Mouse (Mus musculus): ENCODE measurements around the gene Akr1b7. TPM values are rescaled to one million over a fixed set of nuclear protein-coding genes. Genes with fewer than 3 reads are reported as not detected.

Akr1b7 gene
- polyA plus RNA-seq (2012; rRNA removed) (1.7 and 2.4 TPM in 2 replicates), polyA plus RNA-seq (2014; fragmentation: Nextera tagmentation; extraction: Ambion mirVana) (5.1 and 5.4 TPM in 2 replicates)

GRCm38 (mm10) chr6:34412023-34412422 lies at the start of gene Akr1b7:
TSS of gene Akr1b7 (plus strand) at chr6:34412334.
- Histone ChIP-seq H3K9ac (replicated peaks) (no peak within 1 kb of the TSS), H3K27me3 (ENCODE audit: control insufficient read depth, insufficient read depth, low read length) (no peaks in the 10 kb centered on the region), H3K9me3 (ENCODE audit: control insufficient read depth, low read length) (no peaks in the 10 kb centered on the region), H3K4me1 (replicated peaks; ENCODE audit: control insufficient read depth in 2 of 2, insufficient read depth in 2 of 2, low read length in 1 of 2) (no peaks in the 10 kb centered on the region), H3K4me2 (ENCODE audit: low read depth) (no peak within 1 kb of the TSS), H3K36me3 (replicated peaks; ENCODE audit: control insufficient read depth, insufficient read depth, low read depth) (no peaks in the 10 kb centered on the region), H3K4me3 (ENCODE audit: insufficient read depth in 1 of 2, low read depth in 2 of 2, low read length in 2 of 2) (no peak within 1 kb of the TSS), H3K27ac (no peak within 1 kb of the TSS)
- TF ChIP-seq EP300 (IDR thresholded peaks at IDR 0.05; ENCODE audit: low read depth) (no peak), CTCF (IDR thresholded peaks at IDR 0.05; ENCODE audit: low read depth) (no peak)
- DNase-seq (ENCODE audit: low read depth in 3 of 3, low spot score in 3 of 3) (no peak), ATAC-seq (ENCODE audit: insufficient read depth) (no peak)
- 52% methylated on average over 6 of the region's 6 CpGs for WGBS (ENCODE audit: insufficient replicate concordance)

- Histone ChIP-seq H3K27me3 (ENCODE audit: control insufficient read depth, insufficient read depth, low read length) (no peaks in the 10 kb centered on the region), H3K4me1 (replicated peaks; ENCODE audit: control insufficient read depth in 2 of 2, insufficient read depth in 2 of 2, low read length in 1 of 2) (no peaks in the 10 kb centered on the region), H3K4me2 (ENCODE audit: low read depth) (no peak overlapping the region), H3K9ac (replicated peaks) (no peak overlapping the region), H3K9me3 (ENCODE audit: control insufficient read depth, low read length) (no peaks in the 10 kb centered on the region), H3K4me3 (ENCODE audit: insufficient read depth in 1 of 2, low read depth in 2 of 2, low read length in 2 of 2) (no peak overlapping the region), H3K27ac (no peak overlapping the region), H3K36me3 (replicated peaks; ENCODE audit: control insufficient read depth, insufficient read depth, low read depth) (no peaks in the 10 kb centered on the region)
- WGBS (ENCODE audit: insufficient replicate concordance), result 56% methylated on average over 12 of the region's 12 CpGs
- no peak for DNase-seq (ENCODE audit: low read depth in 3 of 3, low spot score in 3 of 3)
- TF ChIP-seq CTCF (IDR thresholded peaks at IDR 0.05; ENCODE audit: low read depth), result peak; percentile 20; the same call in 1 of the 2 replicates
- no peak for TF ChIP-seq EP300 (IDR thresholded peaks at IDR 0.05; ENCODE audit: low read depth)
- no peak for ATAC-seq (ENCODE audit: insufficient read depth)
These were observed 47.7 kb upstream of the Akr1b7 start for GRCm38 (mm10) chr6:34364217-34365136.

GRCm38 (mm10) chr6:34367998-34368397 lies 44.1 kb upstream of the Akr1b7 start:
- DNase-seq (ENCODE audit: low read depth in 3 of 3, low spot score in 3 of 3) (no peak), ATAC-seq (ENCODE audit: insufficient read depth) (no peak)
- no peak overlapping the region for H3K4me3 ChIP-seq (ENCODE audit: insufficient read depth in 1 of 2, low read depth in 2 of 2, low read length in 2 of 2)
- TF ChIP-seq CTCF (IDR thresholded peaks at IDR 0.05; ENCODE audit: low read depth) (no peak), EP300 (IDR thresholded peaks at IDR 0.05; ENCODE audit: low read depth) (no peak)
- 39% methylated on average over 9 of the region's 9 CpGs for WGBS (ENCODE audit: insufficient replicate concordance)
- no peaks in the 10 kb centered on the region for H3K9me3 ChIP-seq (ENCODE audit: control insufficient read depth, low read length)
- no peak overlapping the region for H3K4me2 ChIP-seq (ENCODE audit: low read depth)
- no peaks in the 10 kb centered on the region for H3K36me3 ChIP-seq (replicated peaks; ENCODE audit: control insufficient read depth, insufficient read depth, low read depth)
- no peak overlapping the region for H3K9ac ChIP-seq (replicated peaks)
- H3K27me3 ChIP-seq (ENCODE audit: control insufficient read depth, insufficient read depth, low read length), result no peaks in the 10 kb centered on the region
- H3K4me1 ChIP-seq (replicated peaks; ENCODE audit: control insufficient read depth in 2 of 2, insufficient read depth in 2 of 2, low read length in 1 of 2), result no peaks in the 10 kb centered on the region; a peak in 1 of 4 replicates
- H3K27ac ChIP-seq, result no peak overlapping the region

- WGBS (ENCODE audit: insufficient replicate concordance), result 68% methylated on average over 8 of the region's 8 CpGs
- Histone ChIP-seq H3K4me3 (ENCODE audit: insufficient read depth in 1 of 2, low read depth in 2 of 2, low read length in 2 of 2) (no peak overlapping the region), H3K9ac (replicated peaks) (no peak overlapping the region), H3K27ac (no peak overlapping the region), H3K4me1 (replicated peaks; ENCODE audit: control insufficient read depth in 2 of 2, insufficient read depth in 2 of 2, low read length in 1 of 2) (no peaks in the 10 kb centered on the region; a peak in 1 of 4 replicates), H3K4me2 (ENCODE audit: low read depth) (no peak overlapping the region), H3K27me3 (ENCODE audit: control insufficient read depth, insufficient read depth, low read length) (no peaks in the 10 kb centered on the region), H3K36me3 (replicated peaks; ENCODE audit: control insufficient read depth, insufficient read depth, low read depth) (no peaks in the 10 kb centered on the region), H3K9me3 (ENCODE audit: control insufficient read depth, low read length) (no peaks in the 10 kb centered on the region)
- ATAC-seq (ENCODE audit: insufficient read depth) (no peak), DNase-seq (ENCODE audit: low read depth in 3 of 3, low spot score in 3 of 3) (no peak)
- TF ChIP-seq EP300 (IDR thresholded peaks at IDR 0.05; ENCODE audit: low read depth) (no peak), CTCF (IDR thresholded peaks at IDR 0.05; ENCODE audit: low read depth) (no peak)
These were observed 42.1 kb upstream of the Akr1b7 start for GRCm38 (mm10) chr6:34370081-34370480.

GRCm38 (mm10) chr6:34371700-34372351 lies 40.3 kb upstream of the Akr1b7 start:
- TF ChIP-seq EP300 (IDR thresholded peaks at IDR 0.05; ENCODE audit: low read depth), result no peak
- TF ChIP-seq CTCF (IDR thresholded peaks at IDR 0.05; ENCODE audit: low read depth), result peak; percentile 81
- H3K4me2 ChIP-seq (ENCODE audit: low read depth), result peak overlapping the region; percentile 42
- H3K27ac ChIP-seq, result no peak overlapping the region
- ATAC-seq (ENCODE audit: insufficient read depth) (no peak), DNase-seq (ENCODE audit: low read depth in 3 of 3, low spot score in 3 of 3) (peak; percentile 59 to 66 (median 61))
- H3K9ac ChIP-seq (replicated peaks), result no peak overlapping the region
- H3K36me3 ChIP-seq (replicated peaks; ENCODE audit: control insufficient read depth, insufficient read depth, low read depth), result no peaks in the 10 kb centered on the region
- no peaks in the 10 kb centered on the region; a peak in 1 of 4 replicates for H3K4me1 ChIP-seq (replicated peaks; ENCODE audit: control insufficient read depth in 2 of 2, insufficient read depth in 2 of 2, low read length in 1 of 2)
- 23% methylated on average over 18 of the region's 18 CpGs for WGBS (ENCODE audit: insufficient replicate concordance)
- H3K9me3 ChIP-seq (ENCODE audit: control insufficient read depth, low read length), result no peaks in the 10 kb centered on the region
- 0 out of 4 replicates have a peak overlapping the region, but pooled peaks of 1 of the 2 experiments have one; percentile 21 for H3K4me3 ChIP-seq (ENCODE audit: insufficient read depth in 1 of 2, low read depth in 2 of 2, low read length in 2 of 2)
- no peaks in the 10 kb centered on the region for H3K27me3 ChIP-seq (ENCODE audit: control insufficient read depth, insufficient read depth, low read length)
